Mouse (Mus musculus): Measurements from ENCODE around the gene Icmt.

Icmt gene

GRCm38 (mm10) chr4:152339293-152339790 is 42.3 kb downstream of the Icmt start:
- peak; percentile 23 for DNase-seq (ENCODE audit: low spot score)

GRCm38 (mm10) chr4:152340584-152341284 is 43.7 kb downstream of the Icmt start:
- DNase-seq (ENCODE audit: low spot score): no peak

GRCm38 (mm10) chr4:152343296-152343695 is 46.3 kb downstream of the Icmt start:
- peak; percentile 71 for DNase-seq (ENCODE audit: low spot score)

GRCm38 (mm10) chr4:152344651-152345050 is 47.6 kb downstream of the Icmt start:
- peak; percentile 42 for DNase-seq (ENCODE audit: low spot score)

- peak; percentile 86 for DNase-seq (ENCODE audit: low spot score)
These were observed 48.3 kb downstream of the Icmt start for GRCm38 (mm10) chr4:152345120-152345889.

- DNase-seq (ENCODE audit: low spot score): peak; percentile 74
These were observed 52.9 kb downstream of the Icmt start for GRCm38 (mm10) chr4:152349837-152350381.

GRCm38 (mm10) chr4:152350722-152351421 is 53.8 kb downstream of the Icmt start:
- peak; percentile 41 for DNase-seq (ENCODE audit: low spot score)

- peak; percentile 92 for DNase-seq (ENCODE audit: low spot score)
These were observed 54.6 kb downstream of the Icmt start for GRCm38 (mm10) chr4:152351422-152352305.

- DNase-seq (ENCODE audit: low spot score): no peak
These were observed 57.0 kb downstream of the Icmt start for GRCm38 (mm10) chr4:152353886-152354637.

- DNase-seq (ENCODE audit: low spot score): no peak
These were observed 58.6 kb downstream of the Icmt start for GRCm38 (mm10) chr4:152355672-152356071.

Data from MN1 (cell line).